Mouse (Mus musculus) embryonic stem cell, embryonic (primary cell): ENCODE results near the gene Shb.

Experiments used
- CTCF ChIA-PET, 4 experiments: fragments of 300-600 bp in 2 of 4; fragments of 350-600 bp in 2 of 4; sonication (Branson Sonifier 250); formaldehyde crosslinking; loops; one replicate each; lab custom pipeline; 2022; ENCODE audit warnings: inconsistent platforms in 2 of 4; lab: Charles Lee
- POLR2A ChIA-PET, 4 experiments: fragments of 300-600 bp in 2 of 4; fragments of 350-600 bp in 2 of 4; sonication (Branson Sonifier 250); formaldehyde crosslinking; loops; one replicate each; lab custom pipeline; 2022; ENCODE audit warnings: antibody characterized with exemption in 4 of 4, inconsistent platforms in 1 of 4; lab: Charles Lee

Gene Shb

DNA sequence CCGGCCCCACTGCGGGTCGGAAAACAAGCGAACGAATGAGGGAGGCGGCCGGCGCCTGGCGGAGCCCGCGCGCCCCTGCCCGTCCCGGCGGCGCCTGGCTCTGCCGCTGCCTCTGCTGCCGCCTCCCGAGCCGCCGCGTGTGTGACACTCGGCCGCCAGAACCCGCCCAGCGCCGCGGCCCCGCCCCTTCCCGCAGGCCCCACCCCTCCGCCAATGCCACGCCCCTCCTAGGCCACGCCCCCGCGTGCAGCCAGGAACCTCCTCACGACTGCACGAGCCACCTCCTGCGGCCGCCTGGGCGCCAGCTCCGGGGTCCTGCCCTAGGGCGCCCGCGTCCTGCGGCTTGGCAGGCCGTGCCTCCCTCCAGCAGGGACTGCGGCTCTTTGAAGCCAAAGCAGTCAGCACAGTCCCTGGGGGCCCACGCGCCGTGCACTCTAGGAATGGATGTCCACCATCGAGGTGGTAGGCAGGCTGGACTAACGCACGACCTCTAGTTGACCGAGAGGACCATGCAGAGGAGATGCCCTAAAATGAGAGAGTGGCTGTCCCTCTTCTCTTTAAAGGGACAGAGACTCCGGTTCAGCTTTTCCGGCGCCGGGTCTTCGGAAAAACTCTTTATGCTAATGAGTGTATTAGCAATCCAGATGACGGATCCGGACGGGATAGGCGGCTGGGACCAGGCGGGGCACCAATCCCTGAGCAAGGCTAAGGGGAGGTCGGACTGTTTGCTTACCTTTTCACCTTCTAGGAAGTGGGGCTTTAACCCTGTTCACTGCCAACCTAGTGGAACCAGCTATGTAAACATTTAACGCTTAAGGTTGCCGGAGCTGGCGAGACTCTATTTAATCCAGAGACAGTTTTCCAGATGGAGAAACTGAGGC lies 1.4 kb downstream of the Shb start:
- ChIA-PET POLR2A (interaction anchor here (0.5 to 27.9 kb wide), 63 partner anchors 10 to 518 kb away, joined by 3 to 502 read pairs (median 4); partner anchors contain the start of genes Slc25a51 (in 3 of the 4), Polr1e (in 1 of the 4) and Zbtb5 (in 1 of the 4)), CTCF (interaction anchor here in 3 of 4 experiments (0.6 to 1.7 kb wide), 12 partner anchors 16 to 515 kb away, joined by 3 to 13 read pairs (median 4); no protein-coding TSS in a partner anchor)

DNA sequence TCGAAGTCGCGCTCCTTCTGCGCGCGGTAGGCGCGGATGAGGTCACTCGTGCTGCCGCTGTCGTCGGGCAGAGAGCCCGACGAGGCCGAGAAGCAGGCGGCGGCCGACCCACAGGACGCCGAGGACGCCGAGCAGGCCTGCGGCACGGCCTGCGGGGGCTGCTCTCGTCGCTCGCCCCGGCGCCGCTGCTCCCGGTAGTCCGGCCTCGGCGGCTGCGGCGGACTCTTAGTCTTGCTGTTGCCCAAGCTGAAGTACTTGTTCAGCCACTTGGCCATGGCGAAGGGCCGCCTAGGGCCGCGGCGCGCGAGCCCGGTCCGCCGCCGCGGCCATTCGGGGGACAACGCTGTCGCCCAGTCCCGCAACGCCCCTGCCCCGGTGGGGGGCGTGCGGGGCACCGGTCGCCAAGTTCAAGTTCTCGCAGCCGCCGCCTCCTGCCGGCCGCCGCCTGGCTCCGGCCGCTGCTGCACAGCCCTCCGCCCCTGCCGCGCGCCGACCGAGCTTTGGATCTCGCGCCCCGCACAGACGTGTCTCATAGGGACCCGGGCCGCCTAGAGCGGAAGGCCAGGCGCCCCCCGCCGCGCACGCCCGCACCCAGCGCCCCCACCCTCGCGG lies 2.2 kb downstream of the Shb start:
- ChIA-PET CTCF (interaction anchor here in 3 of 4 experiments (0.8 to 1.7 kb wide), 11 partner anchors 16 to 112 kb away, joined by 3 to 13 read pairs (median 3); no protein-coding TSS in a partner anchor), POLR2A (interaction anchor here (0.5 to 27.9 kb wide), 63 partner anchors 9 to 1160 kb away, joined by 3 to 502 read pairs (median 4); partner anchors contain the start of genes Slc25a51 (in 3 of the 4), Polr1e (in 1 of the 4) and Zbtb5 (in 1 of the 4))

DNA sequence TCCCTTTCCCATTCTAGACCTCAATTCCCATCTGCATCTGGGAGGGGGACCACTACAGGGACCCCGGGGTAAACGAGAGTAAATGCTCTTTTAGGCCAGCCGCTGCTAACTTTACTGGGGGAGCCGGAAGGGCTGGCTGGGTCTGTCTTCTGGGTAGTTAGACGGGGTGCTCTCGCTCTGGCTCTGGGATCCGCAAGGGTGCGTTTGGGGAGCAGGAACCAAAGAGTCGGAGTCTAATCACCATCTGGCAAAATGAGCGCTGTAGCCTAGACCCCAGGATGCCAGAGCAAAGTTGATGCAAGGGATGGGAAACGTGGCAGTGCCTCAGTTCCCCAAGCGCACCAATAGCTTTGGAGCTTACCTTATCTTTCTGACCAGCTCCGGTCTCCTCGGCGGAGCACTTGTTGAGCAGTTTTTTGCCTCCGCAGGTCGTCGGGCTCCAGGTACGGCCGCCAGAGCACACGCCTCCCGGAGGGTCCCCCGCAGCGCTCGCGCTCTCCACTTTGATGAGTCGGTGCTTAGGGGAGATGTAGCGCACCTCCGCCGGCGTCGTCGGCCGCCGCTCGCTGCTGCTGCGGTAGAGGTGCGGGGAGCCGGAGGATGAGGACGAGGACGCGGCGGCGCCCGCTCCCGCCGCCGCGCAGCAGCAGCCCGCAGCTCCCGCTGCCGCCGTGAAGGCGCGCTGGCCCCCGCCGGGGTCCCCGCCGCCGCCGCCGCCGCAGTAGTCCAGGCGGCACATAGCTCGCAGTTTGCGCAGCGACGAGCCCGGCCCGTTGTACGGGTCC lies 2.9 kb downstream of the Shb start:
- CTCF ChIA-PET: interaction anchor here in 2 of 4 experiments (0.8 to 1.7 kb wide), 7 partner anchors 15 to 106 kb away, joined by 3 to 6 read pairs (median 3); no protein-coding TSS in a partner anchor

GRCm38 (mm10) chr4:45528355-45529198 lies 3.7 kb downstream of the Shb start:
- CTCF ChIA-PET: interaction anchor here in 2 of 4 experiments (0.6 to 1.3 kb wide), 6 partner anchors 102 to 110 kb away, joined by 3 to 6 read pairs (median 4); no protein-coding TSS in a partner anchor
- POLR2A ChIA-PET: interaction anchor here in 3 of 4 experiments (0.6 to 27.9 kb wide), 24 partner anchors 9 to 187 kb away, joined by 3 to 502 read pairs (median 4); partner anchors contain the start of genes Slc25a51 (in 2 of the 3) and Dcaf10 (in 1 of the 3)

More for the DNA sequence above, 2.9 kb downstream of the Shb start:
- POLR2A ChIA-PET: interaction anchor here in 3 of 4 experiments (0.5 to 27.9 kb wide), 48 partner anchors 9 to 1159 kb away, joined by 3 to 502 read pairs (median 4); partner anchors contain the start of genes Slc25a51 (in 2 of the 3), Dcaf10 (in 1 of the 3) and Zbtb5 (in 1 of the 3)

- ChIA-PET POLR2A (interaction anchor here in 2 of 4 experiments (0.6 to 27.9 kb wide), 15 partner anchors 9 to 186 kb away, joined by 3 to 502 read pairs (median 4); partner anchors contain the start of genes Dcaf10 (in 1 of the 2) and Slc25a51 (in 1 of the 2)), CTCF (interaction anchor here in 3 of 4 experiments (0.6 to 1.5 kb wide), 7 partner anchors 40 to 110 kb away, joined by 3 to 6 read pairs (median 4); no protein-coding TSS in a partner anchor)
Observed at GRCm38 (mm10) chr4:45527562-45528354, 4.5 kb downstream of the Shb start.

- ChIA-PET POLR2A (interaction anchor here in 3 of 4 experiments (0.6 to 27.9 kb wide), 13 partner anchors 8 to 110 kb away, joined by 3 to 502 read pairs (median 5); no protein-coding TSS in a partner anchor), CTCF (interaction anchor here in 2 of 4 experiments (0.6 to 1.5 kb wide), 6 partner anchors 30 to 111 kb away, joined by 3 to 6 read pairs (median 5); no protein-coding TSS in a partner anchor)
Observed at GRCm38 (mm10) chr4:45526846-45527561, 5.3 kb downstream of the Shb start.

DNA sequence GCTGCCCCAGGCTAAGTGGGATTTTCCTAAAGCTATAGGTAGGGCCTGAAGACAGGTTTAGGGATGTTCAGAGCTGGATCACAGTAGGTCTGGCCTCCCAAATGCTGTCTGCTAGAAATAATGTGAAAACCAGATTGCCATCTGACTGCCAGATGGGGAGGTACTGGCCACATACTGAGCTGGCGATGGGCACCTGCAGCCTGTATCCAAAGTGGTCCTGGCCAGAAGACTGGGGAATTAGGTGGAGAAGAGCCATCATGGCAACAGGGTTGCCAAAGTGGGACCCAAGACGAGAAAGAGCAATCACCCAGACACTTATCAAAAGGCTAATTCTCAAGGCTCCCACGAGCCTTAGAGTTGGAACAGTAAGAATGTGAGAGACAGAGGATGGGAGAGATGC lies 6.1 kb downstream of the Shb start:
- ChIA-PET CTCF (interaction anchor here in 1 of 4 experiments (1.5 kb wide), 1 partner anchor 108 kb away, joined by 5 read pairs; no protein-coding TSS in a partner anchor), POLR2A (interaction anchor here in 2 of 4 experiments (0.8 to 27.9 kb wide), 7 partner anchors 9 to 36 kb away, joined by 3 to 502 read pairs (median 3); no protein-coding TSS in a partner anchor)

- ChIA-PET POLR2A (interaction anchor here in 2 of 4 experiments (0.8 to 27.9 kb wide), 5 partner anchors 8 to 35 kb away, joined by 3 to 502 read pairs (median 8); no protein-coding TSS in a partner anchor), CTCF (no interaction called here)
Observed at GRCm38 (mm10) chr4:45525541-45525940, 6.7 kb downstream of the Shb start.

DNA sequence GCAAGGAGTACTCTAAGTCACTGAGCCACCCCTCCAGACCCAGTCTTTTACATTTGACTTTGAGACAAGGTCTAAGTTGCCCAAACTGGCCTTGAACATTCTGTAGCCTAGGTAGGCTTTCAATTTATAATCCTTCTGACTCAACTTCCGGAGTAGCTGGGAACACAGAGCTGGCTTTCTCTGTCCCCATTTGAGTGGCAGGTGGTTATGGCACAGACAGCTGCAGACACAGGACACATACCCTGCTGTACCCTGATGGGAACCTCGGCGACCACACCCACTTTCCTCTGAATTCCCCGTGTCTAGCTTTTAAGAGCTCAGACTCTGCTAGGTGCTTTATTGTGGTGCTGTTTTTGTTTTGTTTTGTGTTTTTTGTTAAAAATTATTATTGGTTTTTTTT lies 7.7 kb downstream of the Shb start:
- ChIA-PET POLR2A (interaction anchor here in 3 of 4 experiments (0.7 to 27.9 kb wide), 9 partner anchors 14 to 240 kb away, joined by 3 to 502 read pairs (median 6); no protein-coding TSS in a partner anchor), CTCF (no interaction called here)

- ChIA-PET POLR2A (interaction anchor here in 3 of 4 experiments (0.5 to 27.9 kb wide), 8 partner anchors 9 to 58 kb away, joined by 3 to 502 read pairs (median 6); no protein-coding TSS in a partner anchor), CTCF (no interaction called here)
Observed at GRCm38 (mm10) chr4:45523360-45523759, 8.9 kb downstream of the Shb start.

DNA sequence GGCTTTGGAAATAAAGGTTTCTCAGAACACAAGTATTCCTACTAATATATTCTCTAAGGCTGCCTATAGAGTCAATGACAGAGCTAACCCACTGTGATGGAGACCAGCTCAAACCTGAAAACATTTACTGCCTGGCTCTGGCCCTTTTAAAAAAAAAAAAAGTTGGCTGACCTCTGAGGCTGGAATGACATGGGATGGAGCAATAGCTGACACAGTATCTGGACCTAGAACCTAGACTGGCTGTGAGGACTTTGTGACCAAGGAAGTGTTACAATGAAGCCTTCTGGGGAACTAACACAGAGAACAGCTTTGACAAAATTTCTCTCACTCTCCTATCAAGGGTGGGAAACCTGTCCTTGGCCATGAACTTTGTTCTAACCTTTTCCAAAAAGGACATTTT lies 9.3 kb downstream of the Shb start:
- POLR2A ChIA-PET: interaction anchor here in 3 of 4 experiments (1.0 to 27.9 kb wide), 9 partner anchors 9 to 84 kb away, joined by 3 to 502 read pairs (median 4); no protein-coding TSS in a partner anchor
- CTCF ChIA-PET: interaction anchor here in 1 of 4 experiments (0.6 kb wide), 1 partner anchor 26 kb away, joined by 3 read pairs; no protein-coding TSS in a partner anchor

GRCm38 (mm10) chr4:45522583-45522900 lies 9.7 kb downstream of the Shb start:
- ChIA-PET POLR2A (interaction anchor here in 3 of 4 experiments (1.0 to 27.9 kb wide), 13 partner anchors 7 to 114 kb away, joined by 3 to 502 read pairs (median 6); partner anchors contain the start of genes Shb (in 1 of the 3) and Slc25a51 (in 1 of the 3)), CTCF (interaction anchor here in 1 of 4 experiments (0.6 kb wide), 1 partner anchor 26 kb away, joined by 3 read pairs; no protein-coding TSS in a partner anchor)

DNA sequence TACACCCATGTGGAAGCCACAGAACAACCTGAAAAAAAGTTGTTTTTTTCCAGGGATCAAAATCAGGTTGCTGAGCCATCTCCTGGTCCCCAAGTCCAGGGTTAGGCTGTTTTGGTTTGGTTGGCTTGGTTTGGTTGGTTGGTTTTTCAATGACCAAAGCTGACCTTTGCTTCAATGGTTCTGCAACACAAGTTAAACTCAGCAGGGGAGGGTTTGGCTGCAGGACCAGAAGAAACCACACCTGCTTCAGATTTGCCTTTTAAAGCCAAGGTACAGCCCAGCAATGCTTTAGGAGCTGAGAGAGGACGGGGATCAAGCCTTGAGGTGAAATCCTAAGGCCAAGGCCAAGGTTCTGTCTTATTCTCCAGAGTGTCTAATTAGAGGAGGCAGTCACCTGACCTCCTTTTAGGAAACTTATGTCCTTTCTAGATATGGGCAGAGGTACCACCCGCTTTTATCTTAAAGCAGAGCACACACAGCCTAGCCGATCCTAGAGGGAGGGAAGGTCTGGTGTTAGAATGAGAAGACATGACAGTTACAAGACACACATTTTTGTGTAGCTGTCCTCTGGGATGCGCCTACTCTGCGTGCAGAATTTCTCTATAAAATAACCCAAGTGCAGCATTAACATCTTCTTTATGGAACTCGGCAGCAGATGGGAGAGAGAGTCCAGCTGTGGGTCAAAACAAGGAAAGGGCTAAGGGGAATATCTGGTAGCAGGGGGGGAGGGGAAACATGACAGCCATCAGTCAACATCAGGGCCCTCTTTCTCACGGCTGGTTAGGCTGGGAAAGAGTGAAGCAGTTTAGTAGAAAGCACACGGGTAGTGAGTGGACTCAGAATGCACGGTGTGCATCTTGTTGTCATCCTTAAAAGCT lies 10.3 kb downstream of the Shb start:
- POLR2A ChIA-PET: interaction anchor here (0.7 to 27.9 kb wide), 22 partner anchors 7 to 361 kb away, joined by 3 to 502 read pairs (median 4); partner anchors contain the start of genes Shb (in 1 of the 4) and Slc25a51 (in 1 of the 4)
- CTCF ChIA-PET: interaction anchor here in 1 of 4 experiments (0.6 to 1.5 kb wide), 5 partner anchors 23 to 297 kb away, joined by 3 to 4 read pairs (median 3); no protein-coding TSS in a partner anchor
